Mouse (Mus musculus) myocyte (in vitro differentiated cells): ENCODE measurements at regions not wholly inside any gene's neighbourhood (a gene's known extent, or its start where the extent isn't known, plus 50 kb on each side); places are given as distances from the start of the nearest gene placed in this dataset.

Experiments
- H3K27me3 ChIP-seq: one replicate; pipeline ENCODE4 v1.6.1; 2011; ENCODE audit not compliant: control insufficient read depth, insufficient read depth, insufficient read length
- H3K36me3 ChIP-seq: one replicate; pipeline ENCODE4 v1.6.1; 2011; ENCODE audit not compliant: control insufficient read depth, insufficient read depth
- H3K4me2 ChIP-seq: one replicate; pipeline ENCODE4 v1.6.1; 2011; ENCODE audit warnings: low read depth, control low read depth
- H3K4me3 ChIP-seq: one replicate; pipeline ENCODE4 v1.5.1; 2011; ENCODE audit warnings: mild to moderate bottlenecking, control low read depth, moderate library complexity
- H3K79me2 ChIP-seq: one replicate; pipeline ENCODE4 v1.6.1; 2011; ENCODE audit not compliant: control insufficient read depth, insufficient read depth
- H3ac ChIP-seq: one replicate; pipeline ENCODE4 v1.6.1; 2011; ENCODE audit not compliant: control insufficient read depth, insufficient read length
- CEBPB ChIP-seq: IDR thresholded peaks from 2 replicates; pipeline ENCODE4 v1.6.1; 2011; ENCODE audit warnings: mild to moderate bottlenecking, moderate library complexity; ENCODE audit not compliant: poor library complexity, insufficient read depth, severe bottlenecking
- E2F4 ChIP-seq: IDR thresholded peaks from one replicate; pipeline ENCODE4 v1.6.1; 2011; ENCODE audit warnings: mild to moderate bottlenecking, control low read depth, moderate library complexity; ENCODE audit not compliant: insufficient read depth
- MAX ChIP-seq: IDR thresholded peaks from one replicate; pipeline ENCODE4 v1.6.1; 2011; ENCODE audit warnings: low read depth, mild to moderate bottlenecking, control low read depth
- MYOD1 ChIP-seq, 3 experiments: IDR thresholded peaks; one replicate each; pipeline ENCODE4 v1.6.1; 2011; ENCODE audit warnings: control low read depth in 2 of 3, low read depth in 2 of 3, mild to moderate bottlenecking in 2 of 3, moderate library complexity in 1 of 3; ENCODE audit not compliant: insufficient read length in 2 of 3, control insufficient read depth in 1 of 3
- MYOG ChIP-seq, 3 experiments: IDR thresholded peaks; one replicate each; pipeline ENCODE4 v1.6.1; 2011; ENCODE audit warnings: control low read depth in 2 of 3, low read depth in 2 of 3, mild to moderate bottlenecking in 2 of 3; ENCODE audit not compliant: insufficient read length in 2 of 3, control insufficient read depth in 1 of 3, insufficient read depth in 1 of 3
- POLR2A ChIP-seq: IDR thresholded peaks from one replicate; pipeline ENCODE4 v1.6.1; 2011; ENCODE audit warnings: low read depth, mild to moderate bottlenecking, control low read depth, moderate library complexity; ENCODE audit not compliant: insufficient read length
- POLR2AphosphoS2 ChIP-seq: IDR thresholded peaks from one replicate; pipeline ENCODE4 v1.6.1; 2011; ENCODE audit warnings: low read depth, control low read depth; ENCODE audit not compliant: insufficient read length
- REST ChIP-seq: IDR thresholded peaks from one replicate; pipeline ENCODE4 v1.6.1; 2011; ENCODE audit warnings: mild to moderate bottlenecking, control low read depth, moderate library complexity; ENCODE audit not compliant: insufficient read depth, insufficient read length
- SRF ChIP-seq: IDR thresholded peaks from one replicate; pipeline ENCODE4 v1.6.1; 2011; ENCODE audit warnings: low read depth; ENCODE audit not compliant: control insufficient read depth, insufficient read length
- TCF12 ChIP-seq: IDR thresholded peaks from one replicate; pipeline ENCODE4 v1.6.1; 2011; ENCODE audit warnings: mild to moderate bottlenecking, control low read depth; ENCODE audit not compliant: poor library complexity, insufficient read depth, severe bottlenecking
- TCF3 ChIP-seq: IDR thresholded peaks from one replicate; pipeline ENCODE4 v1.6.1; 2011; ENCODE audit warnings: low read depth, control low read depth; ENCODE audit not compliant: insufficient read length
- USF1 ChIP-seq: IDR thresholded peaks from one replicate; pipeline ENCODE4 v1.6.1; 2011; ENCODE audit warnings: low read depth, mild to moderate bottlenecking, control low read depth, moderate library complexity

DNA sequence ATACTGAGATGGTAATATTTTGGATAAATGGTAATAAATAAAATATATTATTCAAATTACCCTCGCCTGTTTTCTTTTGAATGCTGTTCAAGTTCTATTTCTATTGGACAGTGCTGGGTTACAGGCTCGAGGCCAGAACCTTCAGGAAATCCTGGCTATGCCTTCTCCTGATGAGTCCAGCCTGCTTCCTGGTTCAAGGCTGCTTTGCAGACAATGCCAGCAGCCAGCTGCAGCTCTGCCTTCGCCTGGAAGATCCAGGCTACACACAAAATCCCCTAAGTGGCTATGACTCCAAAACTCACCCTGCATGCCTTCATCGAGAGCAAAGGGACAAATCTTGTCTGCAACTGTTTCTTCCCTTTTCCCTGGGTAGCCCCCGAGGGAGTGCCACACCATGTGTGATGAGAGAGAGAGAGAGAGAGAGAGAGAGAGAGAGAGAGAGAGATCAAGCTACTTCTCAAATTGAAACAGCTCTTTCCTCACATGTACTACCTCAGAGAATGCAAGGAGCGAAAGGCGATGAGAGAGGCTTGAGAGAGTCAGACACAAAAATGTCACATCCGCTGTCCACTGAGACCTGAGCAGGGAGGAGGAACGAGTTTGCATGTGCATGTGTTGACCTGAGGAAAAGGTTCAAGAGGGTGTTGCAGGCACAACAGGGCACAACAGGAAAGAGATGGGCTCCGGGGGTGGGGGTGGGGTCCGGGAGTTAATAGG is 319.7 kb downstream of the Bcor start:
- Histone ChIP-seq H3K27me3 (no peaks in the 10 kb centered on the region), H3ac (no peak overlapping the region), H3K4me3 (no peak overlapping the region), H3K79me2 (no peaks in the 10 kb centered on the region), H3K4me2 (peak overlapping the region; percentile 18), H3K36me3 (no peaks in the 10 kb centered on the region)
- no peak for TF ChIP-seq USF1
- TF ChIP-seq REST: no peak
- TF ChIP-seq MAX: no peak
- no peak for TF ChIP-seq CEBPB
- TF ChIP-seq TCF12: no peak
- no peak for TF ChIP-seq POLR2AphosphoS2
- TF ChIP-seq SRF: no peak
- TF ChIP-seq POLR2A: no peak
- no peak for TF ChIP-seq MYOG (IDR thresholded peaks at IDR 0.05; ENCODE audit: control insufficient read depth in 1 of 3, insufficient read depth in 1 of 3, insufficient read length in 2 of 3, low read depth in 2 of 3)

DNA sequence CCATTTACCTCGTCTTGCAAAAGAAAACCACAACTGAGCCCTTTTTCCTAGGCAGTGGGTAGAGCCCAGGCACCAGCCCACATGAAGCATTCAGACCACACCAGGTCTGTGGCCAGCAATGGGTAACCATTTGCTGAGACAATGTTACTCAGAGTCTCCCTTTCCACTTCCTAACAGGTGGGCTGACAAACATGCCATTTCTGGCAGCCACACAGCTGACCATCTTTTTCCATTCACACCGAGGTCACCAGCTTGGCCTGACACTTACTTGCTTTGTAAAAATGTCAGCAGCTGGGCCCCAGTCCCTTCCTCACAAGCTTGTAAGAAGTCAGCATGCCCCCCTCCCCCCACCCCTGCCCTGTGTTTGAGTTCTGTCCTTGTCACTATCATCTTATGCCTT is 314.6 kb downstream of the Bcor start:
- Histone ChIP-seq H3K36me3 (no peaks in the 10 kb centered on the region), H3K79me2 (no peaks in the 10 kb centered on the region), H3K4me3 (no peak overlapping the region), H3K27me3 (no peaks in the 10 kb centered on the region), H3K4me2 (no peak overlapping the region), H3ac (no peak overlapping the region)
- TF ChIP-seq MYOG (IDR thresholded peaks at IDR 0.05; ENCODE audit: control insufficient read depth in 1 of 3, insufficient read depth in 1 of 3, insufficient read length in 2 of 3, low read depth in 2 of 3) (peak; percentile 20 to 91 (median 49)), E2F4 (no peak), TCF12 (peak; percentile 55), CEBPB (no peak), SRF (no peak), POLR2A (no peak), MAX (no peak), TCF3 (peak; percentile 49), POLR2AphosphoS2 (no peak), MYOD1 (IDR thresholded peaks at IDR 0.05; ENCODE audit: control insufficient read depth in 1 of 3, insufficient read length in 2 of 3, low read depth in 2 of 3) (peak in 2 of 3 experiments; percentile 80 to 89), REST (no peak), USF1 (no peak)

DNA sequence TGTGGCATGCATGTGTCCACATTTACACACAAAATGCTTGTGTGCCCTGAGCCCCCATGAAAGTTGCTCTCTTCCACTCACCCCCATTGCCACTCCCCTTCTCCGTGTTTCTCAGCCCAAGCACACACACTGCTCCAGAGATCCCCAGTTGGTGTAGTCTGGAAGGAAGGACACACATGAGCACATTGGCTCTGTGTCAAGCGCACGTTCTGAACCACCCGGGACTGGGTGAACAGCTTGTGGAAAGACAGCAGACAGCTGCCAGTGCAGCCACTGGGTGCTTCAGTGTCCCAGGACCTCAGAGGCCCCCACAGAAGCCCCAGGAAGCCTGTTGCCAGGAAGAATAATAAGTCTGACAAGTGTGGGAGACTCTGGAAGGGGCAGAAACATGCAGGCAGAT is 304.2 kb downstream of the Bcor start:
- Histone ChIP-seq H3K4me2 (no peak overlapping the region), H3K27me3 (no peaks in the 10 kb centered on the region), H3K36me3 (no peaks in the 10 kb centered on the region), H3ac (no peak overlapping the region), H3K79me2 (no peaks in the 10 kb centered on the region), H3K4me3 (no peak overlapping the region)
- TF ChIP-seq POLR2AphosphoS2 (no peak), REST (no peak), USF1 (no peak), MAX (no peak), MYOG (IDR thresholded peaks at IDR 0.05; ENCODE audit: control insufficient read depth in 1 of 3, insufficient read depth in 1 of 3, insufficient read length in 2 of 3, low read depth in 2 of 3) (peak in 1 of 3 experiments; percentile 46), MYOD1 (IDR thresholded peaks at IDR 0.05; ENCODE audit: control insufficient read depth in 1 of 3, insufficient read length in 2 of 3, low read depth in 2 of 3) (peak in 2 of 3 experiments; percentile 19), SRF (no peak)

DNA sequence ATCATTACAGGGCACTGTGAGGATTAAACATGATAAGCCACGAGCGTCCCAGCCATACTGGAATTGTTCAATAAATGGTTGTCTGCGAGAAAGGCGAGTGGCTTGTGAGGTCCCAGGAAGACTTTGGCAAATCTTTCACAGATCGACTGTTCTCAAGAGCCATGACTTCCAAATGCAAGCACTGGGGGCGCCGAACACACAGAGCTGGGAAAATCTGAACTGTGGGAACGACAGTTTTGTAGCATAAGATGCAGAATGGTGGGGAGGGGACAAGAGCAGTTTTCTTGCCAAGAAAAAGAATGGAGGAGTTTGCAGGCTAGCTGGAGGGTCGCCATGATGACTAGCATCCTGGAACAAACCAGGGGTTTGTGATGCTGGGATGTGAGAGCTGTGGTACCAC is 300.8 kb downstream of the Bcor start:
- no peaks in the 10 kb centered on the region for H3K79me2 ChIP-seq
- H3ac ChIP-seq: no peak overlapping the region
- H3K4me2 ChIP-seq: no peak overlapping the region
- no peaks in the 10 kb centered on the region for H3K36me3 ChIP-seq
- TF ChIP-seq POLR2AphosphoS2: no peak
- TF ChIP-seq POLR2A: no peak
- TF ChIP-seq TCF3: no peak
- no peak for TF ChIP-seq TCF12
- no peak for TF ChIP-seq MYOG (IDR thresholded peaks at IDR 0.05; ENCODE audit: control insufficient read depth in 1 of 3, insufficient read depth in 1 of 3, insufficient read length in 2 of 3, low read depth in 2 of 3)
- no peak for TF ChIP-seq E2F4
- TF ChIP-seq CEBPB: no peak
- TF ChIP-seq SRF: no peak
- TF ChIP-seq MYOD1 (IDR thresholded peaks at IDR 0.05; ENCODE audit: control insufficient read depth in 1 of 3, insufficient read length in 2 of 3, low read depth in 2 of 3): no peak
- no peak for TF ChIP-seq REST
- TF ChIP-seq MAX: no peak
- no peak for TF ChIP-seq USF1
- no peaks in the 10 kb centered on the region for H3K27me3 ChIP-seq
- H3K4me3 ChIP-seq: no peak overlapping the region
